Mouse (Mus musculus) hindbrain, postnatal 0 days (tissue): ENCODE data around the gene Kcnh2. TPM values are rescaled to one million over a fixed set of nuclear protein-coding genes. Genes with fewer than 3 reads are reported as not detected.

Experiments used
- ATAC-seq: fragments of 200-750 bp; cut with Nextera tagmentation; 2 replicates; pipeline ENCODE4 v1.8.0; 2017; ENCODE audit warnings: mild to moderate bottlenecking, moderate TSS enrichment, moderate library complexity
- DNase-seq: peaks from one replicate; pipeline ENCODE4 v3.0.0-alpha.2; 2015; ENCODE audit warnings: low spot score
- H3K27ac ChIP-seq: fragments of 300-500 bp; sonication (generic); 2 replicates; pipeline ENCODE4 v1.5.1; 2014; ENCODE audit warnings: mild to moderate bottlenecking
- H3K27me3 ChIP-seq: fragments of 300-500 bp; sonication (generic); 2 replicates; pipeline ENCODE4 v1.6.1; 2014; ENCODE audit warnings: low read length, mixed read lengths; ENCODE audit not compliant: insufficient read depth
- H3K36me3 ChIP-seq: fragments of 300-500 bp; sonication (generic); 2 replicates; pipeline ENCODE4 v1.6.1; 2014; ENCODE audit warnings: low read length, mixed read lengths; ENCODE audit not compliant: insufficient read depth
- H3K4me1 ChIP-seq: fragments of 300-500 bp; sonication (generic); 2 replicates; pipeline ENCODE4 v1.6.1; 2014; ENCODE audit warnings: antibody characterized with exemption, low read length, mixed read lengths; ENCODE audit not compliant: insufficient read depth
- H3K4me2 ChIP-seq: fragments of 300-500 bp; sonication (generic); 2 replicates; pipeline ENCODE4 v1.6.1; 2014; ENCODE audit warnings: low read depth, mild to moderate bottlenecking, low read length, moderate library complexity, mixed read lengths
- H3K4me3 ChIP-seq: fragments of 300-500 bp; sonication (generic); 2 replicates; pipeline ENCODE4 v1.5.1; 2014; ENCODE audit warnings: low read length
- H3K9ac ChIP-seq: fragments of 300-500 bp; sonication (generic); replicated peaks from 2 replicates; pipeline ENCODE4 v1.6.1; 2014; ENCODE audit warnings: mild to moderate bottlenecking, low read length, moderate library complexity, mixed read lengths
- H3K9me3 ChIP-seq: fragments of 300-500 bp; sonication (generic); 2 replicates; pipeline ENCODE4 v1.6.1; 2016; ENCODE audit warnings: low read length, mixed read lengths
- CTCF ChIP-seq: IDR thresholded peaks from 2 replicates; pipeline ENCODE4 v1.5.1; 2016; ENCODE audit warnings: antibody characterized with exemption, control low read depth, low read depth
- WGBS: fragments of 180-500 bp; shearing (Covaris S2); extraction: QIAGEN DNeasy Blood & Tissue Kit; methylation state at CpG from one replicate; pipeline ENCODE4 v1.1.7; 2014; 5-methylcytosine and 5-hydroxymethylcytosine counted together
- polyA plus RNA-seq: library from polyadenylated mRNA; unstranded; fragments of >200 nt; fragmentation: Nextera tagmentation; extraction: Ambion mirVana; gene quantifications from 2 replicates; pipeline ENCODE4 v1.2.1, GENCODE M21; 2015
- total RNA-seq: library from RNA; depleted of rRNA; stranded (reverse); fragments of >200 nt; gene quantifications from 2 replicates; pipeline ENCODE4 v1.2.3, GENCODE M21; 2014

Kcnh2 gene
- total and polyA plus RNA-seq, 2 experiments from 2014 or later: 11.5 to 70.5 TPM

DNA sequence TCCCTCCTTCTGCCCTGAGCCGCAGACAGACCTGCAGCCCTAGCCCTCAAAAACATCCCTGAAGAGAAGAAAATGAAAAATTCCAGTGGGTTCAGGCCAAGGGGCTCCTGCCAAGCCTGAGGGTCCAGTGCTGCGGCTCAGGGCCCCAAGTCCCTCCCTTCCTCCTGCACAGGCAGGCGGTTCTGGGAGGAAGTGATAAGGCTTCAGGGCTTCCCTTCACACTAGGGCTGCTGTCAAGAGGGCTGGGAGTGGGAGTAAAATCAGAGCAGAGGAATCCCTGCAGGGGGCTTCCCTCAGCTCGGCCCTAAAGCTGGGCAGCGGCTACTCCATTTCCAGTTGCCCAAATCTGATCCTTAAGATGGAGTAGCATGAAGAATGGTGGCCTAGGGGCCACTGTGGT, 14.1 kb upstream of the Kcnh2 start:
- no peaks in the 10 kb centered on the region for H3K4me1 ChIP-seq
- DNase-seq: no peak
- WGBS: 47% methylated on average over 5 of the region's 5 CpGs
- H3K27me3 ChIP-seq: no peaks in the 10 kb centered on the region
- H3K4me2 ChIP-seq: 0 out of 2 replicates have a peak overlapping the region, but pooled peaks have one; percentile 10
- H3K36me3 ChIP-seq: no peaks in the 10 kb centered on the region
- ATAC-seq: no peak
- H3K27ac ChIP-seq: no peak overlapping the region
- no peak overlapping the region for H3K9ac ChIP-seq
- no peaks in the 10 kb centered on the region for H3K9me3 ChIP-seq
- no peak for TF ChIP-seq CTCF
- no peak overlapping the region for H3K4me3 ChIP-seq

DNA sequence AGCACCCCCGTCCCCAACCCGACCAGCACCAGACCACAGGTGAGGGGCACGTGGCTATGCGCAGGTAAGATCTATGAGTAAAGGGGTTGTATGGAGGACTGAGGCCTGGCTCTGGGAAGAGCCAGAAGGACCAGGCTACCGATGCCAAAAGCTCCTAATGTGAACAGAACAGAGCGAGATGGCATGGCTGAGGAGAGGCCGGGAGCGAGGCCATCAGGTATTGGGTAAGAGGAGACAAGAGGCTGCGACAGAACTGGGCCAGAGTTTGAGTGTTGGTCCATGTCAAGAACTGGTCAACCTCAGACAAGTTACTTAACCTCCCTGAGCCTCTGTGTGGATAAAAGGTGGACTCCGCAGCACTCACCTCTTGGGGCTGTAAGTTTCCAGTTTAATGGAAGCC, 13.6 kb upstream of the Kcnh2 start:
- no peak overlapping the region for H3K9ac ChIP-seq
- no peak for TF ChIP-seq CTCF
- H3K4me3 ChIP-seq: 0 out of 2 replicates have a peak overlapping the region, but pooled peaks have one; percentile 7
- H3K27me3 ChIP-seq: no peaks in the 10 kb centered on the region
- no peaks in the 10 kb centered on the region for H3K9me3 ChIP-seq
- no peak overlapping the region for H3K27ac ChIP-seq
- DNase-seq: no peak
- no peaks in the 10 kb centered on the region for H3K4me1 ChIP-seq
- H3K36me3 ChIP-seq: no peaks in the 10 kb centered on the region
- no peak overlapping the region for H3K4me2 ChIP-seq
- WGBS: 83% methylated on average over 10 of the region's 10 CpGs
- no peak for ATAC-seq

DNA sequence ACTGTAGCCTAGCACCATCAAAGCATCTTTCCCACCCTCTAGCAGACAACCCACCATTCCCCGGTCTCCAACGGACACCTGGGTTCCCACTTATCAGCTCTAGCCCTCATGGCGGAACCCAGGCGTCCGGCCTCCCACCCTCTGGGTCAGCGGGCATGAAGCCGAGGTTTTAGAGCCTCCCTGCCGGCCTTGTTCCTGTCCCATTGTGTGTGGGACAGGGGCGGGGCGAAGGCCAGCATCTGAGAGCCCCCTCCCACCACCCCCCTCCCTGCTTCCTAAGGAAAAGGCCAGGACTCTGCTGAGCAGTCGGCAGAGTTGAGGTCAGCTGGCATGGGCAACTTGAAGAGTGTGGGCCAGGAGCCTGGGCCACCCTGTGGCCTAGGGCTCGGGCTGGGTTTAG, 13.1 kb upstream of the Kcnh2 start, which contains the start of gene Nos3:
Gene Nos3 (plus strand): TSS at position 303 of the 400 bp plus-strand sequence.
- H3K4me1 ChIP-seq: no peaks in the 10 kb centered on the region
- H3K9me3 ChIP-seq: no peaks in the 10 kb centered on the region
- no peak for ATAC-seq
- 28% methylated on average over 12 of the region's 12 CpGs for WGBS
- H3K27ac ChIP-seq: no peak within 1 kb of the TSS
- H3K36me3 ChIP-seq: no peaks in the 10 kb centered on the region
- H3K4me2 ChIP-seq: 0 out of 2 replicates have a peak within 1 kb of the TSS, but pooled peaks have one; percentile 10
- H3K9ac ChIP-seq: no peak within 1 kb of the TSS
- H3K4me3 ChIP-seq: 0 out of 2 replicates have a peak within 1 kb of the TSS, but pooled peaks have one; percentile 7
- no peak for TF ChIP-seq CTCF
- H3K27me3 ChIP-seq: no peaks in the 10 kb centered on the region
- no peak for DNase-seq

DNA sequence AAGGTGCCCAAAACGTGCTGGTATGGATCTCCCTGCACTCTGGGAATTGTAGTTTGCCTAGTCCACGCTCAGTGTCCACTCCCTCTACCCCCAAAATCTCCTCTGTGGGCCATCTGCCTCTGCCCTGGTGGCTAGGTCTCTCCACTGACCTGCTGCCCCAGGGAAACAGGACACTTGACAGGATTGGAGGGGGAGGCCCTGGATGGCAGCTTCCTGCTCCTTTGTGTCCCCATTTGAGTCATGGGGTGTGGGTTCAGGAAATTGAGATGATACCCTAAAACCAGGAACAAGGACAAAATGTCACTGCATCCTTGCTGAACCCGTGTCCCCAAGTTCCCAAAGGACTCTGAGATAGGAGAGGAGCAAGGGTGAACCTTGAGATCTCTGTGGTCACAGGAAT, 12.7 kb upstream of the Kcnh2 start:
- no peak for TF ChIP-seq CTCF
- no peak overlapping the region for H3K27ac ChIP-seq
- no peaks in the 10 kb centered on the region for H3K36me3 ChIP-seq
- H3K4me2 ChIP-seq: no peak overlapping the region
- no peak overlapping the region for H3K4me3 ChIP-seq
- H3K9ac ChIP-seq: no peak overlapping the region
- H3K27me3 ChIP-seq: no peaks in the 10 kb centered on the region
- DNase-seq: no peak
- no peaks in the 10 kb centered on the region for H3K4me1 ChIP-seq
- 67% methylated on average over 3 of the region's 3 CpGs for WGBS
- H3K9me3 ChIP-seq: no peaks in the 10 kb centered on the region
- ATAC-seq: no peak

DNA sequence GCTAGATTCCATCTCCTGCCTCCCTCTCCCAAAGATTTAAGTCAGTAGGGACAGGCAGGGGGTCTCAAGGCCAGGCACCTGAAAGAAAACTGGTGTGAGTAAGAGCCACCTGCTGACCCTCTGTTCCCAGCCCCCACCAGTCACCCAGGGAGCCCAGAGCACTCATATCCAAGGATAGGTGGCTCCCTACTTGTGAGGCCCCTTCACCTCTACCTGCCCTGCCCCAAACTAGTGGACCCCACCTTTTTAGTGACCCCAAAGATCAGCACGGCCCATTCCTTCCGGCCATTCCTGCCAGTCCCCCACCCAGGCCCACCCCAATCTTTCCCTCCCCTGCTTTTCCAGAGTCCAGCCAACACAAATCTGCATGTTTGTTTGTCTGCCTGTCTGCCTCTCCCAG, 12.1 kb upstream of the Kcnh2 start:
- no peak overlapping the region for H3K27ac ChIP-seq
- H3K4me2 ChIP-seq: no peak overlapping the region
- ATAC-seq (no peak), DNase-seq (no peak)
- no peaks in the 10 kb centered on the region for H3K9me3 ChIP-seq
- H3K36me3 ChIP-seq: no peaks in the 10 kb centered on the region
- H3K27me3 ChIP-seq: no peaks in the 10 kb centered on the region
- no peak for TF ChIP-seq CTCF
- no peak overlapping the region for H3K9ac ChIP-seq
- 87% methylated on average over 2 of the region's 2 CpGs for WGBS
- no peak overlapping the region for H3K4me3 ChIP-seq
- H3K4me1 ChIP-seq: no peaks in the 10 kb centered on the region

DNA sequence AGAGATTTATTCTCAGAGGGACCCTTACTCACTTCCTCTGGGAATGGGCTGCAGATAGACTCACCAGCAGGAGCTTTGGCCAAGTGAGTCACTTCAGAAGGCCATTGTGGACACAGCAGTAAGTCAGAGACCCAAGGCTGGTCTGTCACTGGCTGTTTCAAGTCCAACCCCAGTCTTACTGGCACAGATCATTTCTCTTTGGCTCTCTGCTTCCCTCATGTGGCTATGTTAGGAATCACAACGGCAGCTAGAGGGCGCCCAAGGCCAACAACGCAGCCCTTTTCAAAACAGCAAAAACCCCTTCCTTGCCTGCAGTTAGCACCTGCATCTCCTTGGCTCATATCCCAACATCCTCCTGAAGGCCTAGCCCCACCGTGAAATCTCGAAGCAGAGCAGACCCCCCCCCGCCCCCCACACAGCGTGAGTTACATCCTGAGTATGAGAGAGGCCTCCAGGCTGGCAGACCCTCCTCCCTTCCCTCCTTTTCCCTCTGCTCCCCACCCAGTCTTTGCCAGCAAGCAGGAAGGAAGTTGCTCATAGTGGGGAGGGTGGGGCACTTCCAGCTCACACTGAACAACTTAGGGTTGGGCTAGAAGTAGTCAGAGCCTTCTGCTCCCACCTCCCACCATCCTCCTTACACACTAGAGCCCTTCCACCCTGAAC, 9.5 kb upstream of the Kcnh2 start:
- DNase-seq (peak; percentile 89), ATAC-seq (peak; percentile 73)
- Histone ChIP-seq H3K4me2 (no peak overlapping the region), H3K4me3 (no peak overlapping the region), H3K4me1 (no peaks in the 10 kb centered on the region), H3K27me3 (no peaks in the 10 kb centered on the region), H3K36me3 (no peaks in the 10 kb centered on the region), H3K27ac (no peak overlapping the region), H3K9me3 (no peaks in the 10 kb centered on the region), H3K9ac (no peak overlapping the region)
- peak; percentile 99 for TF ChIP-seq CTCF
- 0% methylated on average over 7 of the region's 7 CpGs for WGBS

DNA sequence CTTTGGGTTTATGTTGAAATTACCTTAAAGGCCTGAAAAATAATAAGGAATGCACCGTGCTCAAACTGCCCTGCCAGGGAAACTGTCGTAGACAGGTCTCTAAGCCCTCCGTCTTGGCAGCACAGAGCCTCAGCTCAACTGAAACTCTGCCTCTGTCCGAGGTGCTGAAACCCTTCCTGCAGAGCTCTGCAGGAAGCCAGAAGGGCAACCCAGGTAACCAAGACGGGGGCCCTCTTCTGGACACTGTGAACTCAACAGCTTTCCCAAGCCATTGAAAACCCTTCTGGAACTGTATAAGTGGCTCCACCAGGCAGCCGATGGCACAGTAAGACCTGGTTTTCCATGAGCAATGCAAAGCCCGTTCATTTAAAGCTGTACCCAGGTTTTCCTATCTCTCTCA, 6.1 kb upstream of the Kcnh2 start:
- H3K9me3 ChIP-seq: no peaks in the 10 kb centered on the region
- DNase-seq (peak; percentile 85), ATAC-seq (0 out of 2 replicates have a peak, but pooled peaks have one; percentile 13)
- no peak overlapping the region for H3K4me2 ChIP-seq
- WGBS: 19% methylated on average over 7 of the region's 7 CpGs
- H3K36me3 ChIP-seq: no peaks in the 10 kb centered on the region
- no peaks in the 10 kb centered on the region for H3K27me3 ChIP-seq
- TF ChIP-seq CTCF: peak; percentile 69
- H3K4me1 ChIP-seq: peaks cover 6% of the 10 kb centered on the region; the same call in 1 of the 2 replicates
- H3K4me3 ChIP-seq: no peak overlapping the region
- no peak overlapping the region for H3K9ac ChIP-seq
- H3K27ac ChIP-seq: no peak overlapping the region
